Comparison of ENCODE assay signal across 10 mouse cellular contexts in genomic region chr2:118114671-118115070, GRCm38 (mm10). TPM values are rescaled to one million over a fixed set of nuclear protein-coding genes. Genes with fewer than 3 reads are reported as not detected.
DNase-seq lines count a peak whose midpoint lies in the region; ATAC-seq lines count a peak whose summit lies in the region.
"Had no signal": no experiment of that assay in that cellular context is flagged by ENCODE, and none has a peak within 500 bp of the region (broad histone marks: within the 10 kb centered on the region; RNA-seq: fewer than 3 reads in every experiment).

No protein-coding gene starts in this region.

- peak overlapping the region; percentile 92 for H3K4me2 ChIP-seq in heart, embryonic 14.5 days (ENCODE audit: low read length)
- H3K4me2 ChIP-seq in midbrain, embryonic 14.5 days (ENCODE audit: low read length): no peak overlapping the region
- H3K4me2 ChIP-seq in intestine, embryonic 14.5 days (ENCODE audit: low read length): peak overlapping the region; percentile 87
- peak overlapping the region; percentile 94 for H3K4me2 ChIP-seq in stomach, embryonic 16.5 days (ENCODE audit: low read depth, low read length)

- DNase-seq in heart, adult 18-20 months: no peak
- DNase-seq in midbrain, embryonic 10.5 days (ENCODE audit: low spot score): no peak
- DNase-seq in midbrain, embryonic 14.5 days: no peak
- no peak for DNase-seq in intestine, embryonic 14.5 days (ENCODE audit: low spot score)
- no peak for DNase-seq in left cerebral cortex, adult 11 months (ENCODE audit: low spot score)
- DNase-seq in MN1 (ENCODE audit: low spot score): no peak
- DNase-seq: cerebellum, adult 11 months had no signal

- peaks cover 53% of the 10 kb centered on the region for H3K36me3 ChIP-seq in heart, embryonic 14.5 days (ENCODE audit: control insufficient read depth, insufficient read depth, low read length)
- H3K36me3 ChIP-seq in midbrain, embryonic 10.5 days: peaks cover 52% of the 10 kb centered on the region
- no peaks in the 10 kb centered on the region for H3K36me3 ChIP-seq in midbrain, embryonic 14.5 days (ENCODE audit: control insufficient read depth, insufficient read depth, low read length)
- H3K36me3 ChIP-seq in intestine, embryonic 14.5 days (ENCODE audit: control insufficient read depth, insufficient read depth, low read length): peaks cover 50% of the 10 kb centered on the region
- peaks cover 17% of the 10 kb centered on the region; the same call in 1 of the 2 replicates for H3K36me3 ChIP-seq in stomach, embryonic 16.5 days (ENCODE audit: control insufficient read depth, insufficient read depth, low read length)

- ATAC-seq in heart, embryonic 14.5 days (ENCODE audit: insufficient number of reproducible peaks, insufficient read depth, low FRiP score, low read depth): no peak
- no peak for ATAC-seq in midbrain, embryonic 14.5 days (ENCODE audit: low FRiP score, low TSS enrichment)
- ATAC-seq in intestine, embryonic 14.5 days (replicated peaks; ENCODE audit: low FRiP score, low TSS enrichment, low read depth): no peak
- no peak for ATAC-seq in stomach, embryonic 16.5 days (ENCODE audit: insufficient read depth, low FRiP score)
- ATAC-seq: CD4-positive, CD25-positive, alpha-beta regulatory T cell, adult 4 months had no signal

- H3K9me3 ChIP-seq in heart, embryonic 14.5 days (ENCODE audit: control insufficient read depth, low read length): no peaks in the 10 kb centered on the region
- no peaks in the 10 kb centered on the region for H3K9me3 ChIP-seq in midbrain, embryonic 10.5 days (replicated peaks)
- no peaks in the 10 kb centered on the region for H3K9me3 ChIP-seq in midbrain, embryonic 14.5 days (ENCODE audit: control insufficient read depth, low read length)
- H3K9me3 ChIP-seq in intestine, embryonic 14.5 days (ENCODE audit: control insufficient read depth, low read length): no peaks in the 10 kb centered on the region
- H3K9me3 ChIP-seq in stomach, embryonic 16.5 days (replicated peaks; ENCODE audit: control insufficient read depth, low read length): no peaks in the 10 kb centered on the region

- H3K9ac ChIP-seq in heart, embryonic 14.5 days (ENCODE audit: low read length): peak overlapping the region; percentile 38; the same call in 1 of the 2 replicates
- H3K9ac ChIP-seq in midbrain, embryonic 14.5 days (replicated peaks; ENCODE audit: low read length): no peak overlapping the region
- H3K9ac ChIP-seq in intestine, embryonic 14.5 days (ENCODE audit: low read length): no peak overlapping the region
- H3K9ac ChIP-seq in stomach, embryonic 16.5 days (ENCODE audit: low read length): peak overlapping the region; percentile 62

- WGBS in heart, embryonic 14.5 days: 75% methylated on average over 10 of the region's 10 CpGs
- 63% methylated on average over 10 of the region's 10 CpGs for WGBS in midbrain, embryonic 10.5 days
- 67% methylated on average over 10 of the region's 10 CpGs for WGBS in midbrain, embryonic 14.5 days
- 85% methylated on average over 10 of the region's 10 CpGs for WGBS in intestine, embryonic 14.5 days
- WGBS in stomach, embryonic 16.5 days: 79% methylated on average over 10 of the region's 10 CpGs

- no peaks in the 10 kb centered on the region for H3K27me3 ChIP-seq in heart, embryonic 14.5 days (ENCODE audit: control insufficient read depth, insufficient read depth, low read length)
- H3K27me3 ChIP-seq in midbrain, embryonic 10.5 days (ENCODE audit: low read depth, poor library complexity, severe bottlenecking): peaks cover 21% of the 10 kb centered on the region
- peaks cover 7% of the 10 kb centered on the region; the same call in 1 of the 2 replicates for H3K27me3 ChIP-seq in midbrain, embryonic 14.5 days (ENCODE audit: control insufficient read depth, insufficient read depth, low read length)
- no peaks in the 10 kb centered on the region for H3K27me3 ChIP-seq in intestine, embryonic 14.5 days (replicated peaks; ENCODE audit: control insufficient read depth, insufficient read depth, low read length)
- H3K27me3 ChIP-seq in stomach, embryonic 16.5 days (ENCODE audit: control insufficient read depth, insufficient read depth, low read length): no peaks in the 10 kb centered on the region

- H3K4me1 ChIP-seq in heart, embryonic 14.5 days (ENCODE audit: control insufficient read depth in 2 of 2, insufficient read depth in 2 of 2, low read length in 2 of 2): peaks cover 16 to 17% of the 10 kb centered on the region in 2 experiments
- H3K4me1 ChIP-seq in midbrain, embryonic 10.5 days: peaks cover 62% of the 10 kb centered on the region
- peaks cover 8% of the 10 kb centered on the region; the same call in 1 of the 2 replicates for H3K4me1 ChIP-seq in midbrain, embryonic 14.5 days (ENCODE audit: control insufficient read depth, insufficient read depth, low read length)
- peaks cover 28% of the 10 kb centered on the region for H3K4me1 ChIP-seq in intestine, embryonic 14.5 days (replicated peaks; ENCODE audit: control insufficient read depth, insufficient read depth, low read length)
- H3K4me1 ChIP-seq in stomach, embryonic 16.5 days (ENCODE audit: control insufficient read depth, insufficient read depth, low read length): peaks cover 22% of the 10 kb centered on the region

- H3K27ac ChIP-seq in heart, embryonic 14.5 days (replicated peaks in 1 of 2; ENCODE audit: control insufficient read depth in 1 of 2, insufficient read depth in 1 of 2, low read depth in 2 of 2, low read length in 2 of 2): no peak overlapping the region
- H3K27ac ChIP-seq in midbrain, embryonic 10.5 days (replicated peaks): peak overlapping the region; percentile 7; the same call in 1 of the 2 replicates
- no peak overlapping the region for H3K27ac ChIP-seq in midbrain, embryonic 14.5 days (replicated peaks; ENCODE audit: low read depth, low read length)
- no peak overlapping the region for H3K27ac ChIP-seq in intestine, embryonic 14.5 days (ENCODE audit: low read depth)
- no peak overlapping the region for H3K27ac ChIP-seq in stomach, embryonic 16.5 days (ENCODE audit: low read length)

- peak overlapping the region; percentile 3 to 52; a peak in 3 of 4 replicates for H3K4me3 ChIP-seq in heart, embryonic 14.5 days (ENCODE audit: control insufficient read depth in 1 of 2, insufficient read depth in 1 of 2, low read depth in 1 of 2, low read length in 2 of 2)
- no peak overlapping the region for H3K4me3 ChIP-seq in midbrain, embryonic 10.5 days
- no peak overlapping the region for H3K4me3 ChIP-seq in midbrain, embryonic 14.5 days (replicated peaks; ENCODE audit: low read depth, low read length)
- H3K4me3 ChIP-seq in intestine, embryonic 14.5 days (ENCODE audit: low read depth, low read length): no peak overlapping the region
- H3K4me3 ChIP-seq in stomach, embryonic 16.5 days (replicated peaks; ENCODE audit: low read length): peak overlapping the region; percentile 84

RNA-seq across cellular contexts. Expression of gene Thbs1, which starts 3.0 kb away (rescaled TPM):
- polyA plus RNA-seq in heart, embryonic 14.5 days (2014; fragmentation: Nextera tagmentation; extraction: Ambion mirVana): 26.0 and 26.5 TPM in 2 replicates
- 10 to 100 TPM; 12.8 to 13.0 TPM for total RNA-seq in heart, adult 18-20 months (2021)
- polyA plus RNA-seq in midbrain, embryonic 10.5 days (2016; fragmentation: Nextera tagmentation; extraction: Ambion mirVana): 25.4 and 35.4 TPM in 2 replicates
- polyA plus RNA-seq in midbrain, embryonic 14.5 days (2014; fragmentation: Nextera tagmentation; extraction: Ambion mirVana): 2.8 and 4.0 TPM in 2 replicates
- 24.2 and 24.5 TPM in 2 replicates for polyA plus RNA-seq in intestine, embryonic 14.5 days (2014; fragmentation: Nextera tagmentation; extraction: Ambion mirVana)
- 79.3 and 88.6 TPM in 2 replicates for polyA plus RNA-seq in stomach, embryonic 16.5 days (2015; fragmentation: Nextera tagmentation; extraction: Ambion mirVana)

Comparison
In these comparisons a context has a peak if more than half of its experiments do, and no peak if none do; other contexts are left out.
1. H3K4me3 ChIP-seq: peak in heart, embryonic 14.5 days (2 of 2) and stomach, embryonic 16.5 days (single experiment); none in midbrain, embryonic 10.5 days (single experiment), midbrain, embryonic 14.5 days (single experiment) and intestine, embryonic 14.5 days (single experiment).
2. H3K9ac ChIP-seq: peak in heart, embryonic 14.5 days (single experiment) and stomach, embryonic 16.5 days (single experiment); none in midbrain, embryonic 14.5 days (single experiment) and intestine, embryonic 14.5 days (single experiment).